Mouse (Mus musculus) CD4-positive helper T cell, adult 2 months (primary cell): ENCODE results near the gene Actl6b.
A peak's percentile ranks its signal among the peaks of the same experiment; 100 is the strongest.

Source experiments
- DNase-seq: peaks from one replicate; pipeline ENCODE4 v3.0.0-alpha.2; 2012; ENCODE audit warnings: low read depth, missing footprints, low spot score

Actl6b gene

GRCm38 (mm10) chr5:137562965-137563364 is 9.6 kb downstream of the Actl6b start:
- DNase-seq, result no peak

- DNase-seq, result no peak
These were observed 12.4 kb downstream of the Actl6b start for GRCm38 (mm10) chr5:137565744-137566143.

- no peak for DNase-seq
These were observed 13.1 kb downstream of the Actl6b start for GRCm38 (mm10) chr5:137566416-137566815.

- no peak for DNase-seq
These were observed 15.0 kb downstream of the Actl6b start for GRCm38 (mm10) chr5:137568223-137568798.

- no peak for DNase-seq
These were observed 15.7 kb downstream of the Actl6b start for GRCm38 (mm10) chr5:137569031-137569430.

- DNase-seq, result peak; percentile 65
These were observed 16.3 kb downstream of the Actl6b start, which contains the start of gene Tfr2 for GRCm38 (mm10) chr5:137569665-137570064. TSS of gene Tfr2 (plus strand) at chr5:137569840.

GRCm38 (mm10) chr5:137570181-137570580 is 16.9 kb downstream of the Actl6b start:
- DNase-seq, result peak; percentile 23

GRCm38 (mm10) chr5:137570691-137571586 is 17.6 kb downstream of the Actl6b start:
- no peak for DNase-seq

GRCm38 (mm10) chr5:137574470-137574901 is 21.2 kb downstream of the Actl6b start:
- DNase-seq, result no peak

- no peak for DNase-seq
These were observed 26.9 kb downstream of the Actl6b start for GRCm38 (mm10) chr5:137580246-137580645.

- no peak for DNase-seq
These were observed 29.4 kb downstream of the Actl6b start for GRCm38 (mm10) chr5:137582702-137583101.

GRCm38 (mm10) chr5:137583670-137584169 is 30.4 kb downstream of the Actl6b start:
- DNase-seq, result no peak

- DNase-seq, result peak; percentile 65
These were observed 31.7 kb downstream of the Actl6b start for GRCm38 (mm10) chr5:137584976-137585375.

GRCm38 (mm10) chr5:137590507-137590906 is 37.2 kb downstream of the Actl6b start:
- no peak for DNase-seq

GRCm38 (mm10) chr5:137595921-137596320 is 42.6 kb downstream of the Actl6b start:
- DNase-seq, result no peak

GRCm38 (mm10) chr5:137596601-137597261 is 43.4 kb downstream of the Actl6b start:
- DNase-seq, result peak; percentile 79

- DNase-seq, result peak; percentile 12
These were observed 44.3 kb downstream of the Actl6b start for GRCm38 (mm10) chr5:137597625-137598024.

GRCm38 (mm10) chr5:137598100-137598826 is 44.9 kb downstream of the Actl6b start:
- DNase-seq, result no peak

GRCm38 (mm10) chr5:137599600-137599999 is 46.3 kb downstream of the Actl6b start:
- peak; percentile 15 for DNase-seq

GRCm38 (mm10) chr5:137600281-137600618 is 46.9 kb downstream of the Actl6b start:
- DNase-seq, result no peak

- DNase-seq, result peak; percentile 98
These were observed 47.5 kb downstream of the Actl6b start, which contains the start of gene Mospd3 for GRCm38 (mm10) chr5:137600619-137601364. TSS of gene Mospd3 (minus strand) at chr5:137601058.
